In the genomic region with DNA sequence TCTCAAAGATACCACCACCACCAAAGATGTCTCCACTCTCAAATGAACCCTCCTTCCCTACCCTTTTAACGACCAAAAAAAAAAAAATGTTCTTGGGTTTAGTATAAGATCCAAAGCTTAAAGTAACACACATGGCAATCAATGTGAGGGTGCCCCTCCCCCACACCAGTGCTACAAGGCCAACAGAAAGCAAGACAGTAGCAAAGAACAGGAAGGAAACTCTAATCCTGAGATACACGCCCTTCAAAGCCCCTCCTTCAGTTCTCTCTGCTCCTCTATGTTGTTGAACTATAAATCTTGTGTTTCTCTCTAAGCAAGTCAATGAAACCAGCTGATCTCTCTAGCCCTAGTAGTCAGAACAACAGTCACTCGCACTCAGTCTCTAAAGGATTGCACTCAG, we compare ENCODE assay signal across 1 mouse cellular context.
A peak's percentile ranks its signal among the peaks of the same experiment; 100 is the strongest.
TF ChIP-seq lines count a peak whose summit lies in the region.

No protein-coding gene starts in this region.

TF ChIP-seq in MEL, 35 proteins besides CTCF, POLR2A, EP300 and RAD21 (continued from another document):
- 0 out of 2 replicates have a peak, but pooled peaks have one; percentile 46 for TF ChIP-seq HCFC1 (IDR thresholded peaks at IDR 0.05; ENCODE audit: low read depth, low read length)
- no peak for TF ChIP-seq POLR2AphosphoS5 (IDR thresholded peaks at IDR 0.05; ENCODE audit: borderline replicate concordance, low read depth, low read length)
- TF ChIP-seq USF2 (IDR thresholded peaks at IDR 0.05; ENCODE audit: borderline replicate concordance in 1 of 2, insufficient read depth in 1 of 2, low read depth in 1 of 2, low read length in 2 of 2): no peak
- no peak for TF ChIP-seq POLR2AphosphoS2 (IDR thresholded peaks at IDR 0.05; ENCODE audit: low read length)
- TF ChIP-seq MYB (IDR thresholded peaks at IDR 0.05; ENCODE audit: low read depth, low read length): 0 out of 2 replicates have a peak, but pooled peaks have one; percentile 29
